Mouse (Mus musculus) stomach, postnatal 0 days (tissue): ENCODE results near the gene Olfr1377.

ENCODE experiments used
- CTCF ChIP-seq: IDR thresholded peaks from 2 replicates; pipeline ENCODE4 v1.5.1; 2016; ENCODE audit warnings: antibody characterized with exemption, low read depth, mild to moderate bottlenecking, moderate library complexity
- EP300 ChIP-seq: optimal IDR thresholded peaks from 2 replicates; pipeline ENCODE3; 2016; ENCODE audit warnings: antibody characterized with exemption

DNA sequence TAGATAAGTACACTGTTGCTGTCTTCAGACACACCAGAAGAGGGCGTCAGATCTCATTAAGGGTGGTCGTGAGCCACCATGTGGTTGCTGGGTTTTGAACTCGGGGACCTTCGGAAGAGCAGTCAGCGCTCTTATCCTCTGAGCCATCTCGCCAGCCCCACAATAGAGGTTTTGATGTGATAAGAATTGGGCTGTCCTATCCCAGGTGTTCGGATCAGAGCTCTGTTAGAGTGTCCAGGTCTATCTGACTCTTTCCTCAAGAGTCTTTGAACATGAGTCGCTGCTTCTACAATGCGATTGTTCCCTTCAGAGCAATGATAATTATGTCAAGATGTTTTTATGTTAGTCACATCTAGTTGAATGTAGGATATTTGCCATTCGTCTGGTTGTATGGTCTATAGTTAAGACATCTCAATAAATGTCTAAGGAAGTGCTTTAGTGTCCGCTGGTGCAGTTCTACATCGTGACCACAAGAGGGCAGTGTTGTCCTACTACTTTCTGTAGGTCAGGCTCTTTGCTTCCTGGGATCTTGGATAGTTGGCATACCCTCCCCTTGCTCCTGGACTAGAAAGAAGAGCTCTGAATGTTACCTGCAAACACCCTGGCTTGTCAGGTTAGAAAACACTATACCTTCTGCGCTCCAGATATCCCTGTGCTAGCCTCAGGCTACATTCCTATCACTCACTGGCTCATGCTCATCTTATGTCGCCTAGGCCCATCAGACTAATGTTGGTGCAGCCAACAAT lies 42.0 kb upstream of the Olfr1377 start:
- TF ChIP-seq CTCF (peak; percentile 97), EP300 (no peak)
